Mouse (Mus musculus) forebrain, embryonic 13.5 days (tissue): ENCODE data around the gene Tgif2. TPM values are rescaled to one million over a fixed set of nuclear protein-coding genes. Genes with fewer than 3 reads are reported as not detected.
"Not testable (repeated sequence)": the region's sequence is repeated elsewhere in the genome, so short reads cannot be mapped to it uniquely, and the experiment has no call there.

Experiments used
- ATAC-seq: fragments of 200-750 bp; cut with Nextera tagmentation; 2 replicates; pipeline ENCODE4 v1.8.0; 2017
- H3K27ac ChIP-seq: fragments of 300-500 bp; sonication (generic); 2 replicates; pipeline ENCODE4 v1.5.1; 2015; ENCODE audit warnings: inconsistent platforms, mild to moderate bottlenecking, moderate library complexity
- H3K27me3 ChIP-seq: fragments of 300-500 bp; sonication (generic); 2 replicates; pipeline ENCODE4 v1.6.1; 2015; ENCODE audit warnings: mild to moderate bottlenecking, inconsistent platforms
- H3K36me3 ChIP-seq: fragments of 300-500 bp; sonication (generic); 2 replicates; pipeline ENCODE4 v1.6.1; 2015; ENCODE audit warnings: mild to moderate bottlenecking, inconsistent platforms; ENCODE audit not compliant: poor library complexity, severe bottlenecking
- H3K4me1 ChIP-seq: fragments of 300-500 bp; sonication (generic); 2 replicates; pipeline ENCODE4 v1.6.1; 2015; ENCODE audit warnings: inconsistent platforms
- H3K4me2 ChIP-seq: fragments of 300-500 bp; sonication (generic); 2 replicates; pipeline ENCODE4 v1.6.1; 2015; ENCODE audit warnings: inconsistent platforms, mild to moderate bottlenecking, moderate library complexity
- H3K4me3 ChIP-seq: fragments of 300-500 bp; sonication (generic); 2 replicates; pipeline ENCODE4 v1.5.1; 2015; ENCODE audit warnings: mild to moderate bottlenecking, inconsistent platforms
- H3K9ac ChIP-seq: fragments of 300-500 bp; sonication (generic); 2 replicates; pipeline ENCODE4 v1.6.1; 2015; ENCODE audit warnings: mild to moderate bottlenecking, inconsistent platforms
- H3K9me3 ChIP-seq: fragments of 300-500 bp; sonication (generic); replicated peaks from 2 replicates; pipeline ENCODE4 v1.6.1; 2016; ENCODE audit warnings: inconsistent platforms
- WGBS: fragments of 180-500 bp; shearing (Covaris S2); methylation state at CpG from one replicate; pipeline ENCODE4 v1.1.7; 2015; 5-methylcytosine and 5-hydroxymethylcytosine counted together
- polyA plus RNA-seq: library from polyadenylated mRNA; unstranded; fragments of >200 nt; fragmentation: Nextera tagmentation; extraction: Ambion mirVana; gene quantifications from 2 replicates; pipeline ENCODE4 v1.2.1, GENCODE M21; 2015

Gene Tgif2
- polyA plus RNA-seq, 1 experiment from 2014 or later, result 63.3 TPM

GRCm38 (mm10) chr2:156815412-156815811 lies 24.4 kb upstream of the Tgif2 start:
- 63% methylated on average over 3 of the region's 3 CpGs for WGBS
- H3K27me3 ChIP-seq, result no peaks in the 10 kb centered on the region
- ATAC-seq, result no peak
- no peak overlapping the region for H3K4me2 ChIP-seq
- no peak overlapping the region for H3K27ac ChIP-seq
- H3K9me3 ChIP-seq, result no peaks in the 10 kb centered on the region
- H3K9ac ChIP-seq, result no peak overlapping the region
- peaks cover 5% of the 10 kb centered on the region; the same call in 1 of the 2 replicates for H3K4me1 ChIP-seq
- no peaks in the 10 kb centered on the region for H3K36me3 ChIP-seq
- no peak overlapping the region for H3K4me3 ChIP-seq

GRCm38 (mm10) chr2:156816116-156816515 lies 23.7 kb upstream of the Tgif2 start:
- Histone ChIP-seq H3K9me3 (no peaks in the 10 kb centered on the region), H3K4me3 (no peak overlapping the region), H3K27ac (no peak overlapping the region), H3K9ac (no peak overlapping the region), H3K36me3 (no peaks in the 10 kb centered on the region), H3K4me1 (peaks cover 5% of the 10 kb centered on the region; the same call in 1 of the 2 replicates), H3K27me3 (no peaks in the 10 kb centered on the region), H3K4me2 (no peak overlapping the region)
- no peak for ATAC-seq
- WGBS, result 68% methylated on average over 1 of the region's 1 CpGs

- not testable (repeated sequence) for H3K9me3 ChIP-seq, H3K4me3 ChIP-seq, H3K4me1 ChIP-seq, H3K36me3 ChIP-seq, ATAC-seq, H3K27me3 ChIP-seq, H3K27ac ChIP-seq, H3K4me2 ChIP-seq, H3K9ac ChIP-seq
- WGBS, result 85% methylated on average over 6 of the region's 6 CpGs
These were observed 14.7 kb upstream of the Tgif2 start for GRCm38 (mm10) chr2:156825128-156825527.

- Histone ChIP-seq H3K9ac (no peak overlapping the region), H3K4me1 (peaks cover 10% of the 10 kb centered on the region), H3K9me3 (no peaks in the 10 kb centered on the region), H3K36me3 (peaks cover 51% of the 10 kb centered on the region), H3K27me3 (no peaks in the 10 kb centered on the region), H3K27ac (no peak overlapping the region), H3K4me2 (no peak overlapping the region), H3K4me3 (no peak overlapping the region)
- 98% methylated on average over 11 of the region's 11 CpGs for WGBS
- ATAC-seq, result no peak
These were observed 5.5 kb upstream of the Tgif2 start for GRCm38 (mm10) chr2:156834336-156834735.

DNA sequence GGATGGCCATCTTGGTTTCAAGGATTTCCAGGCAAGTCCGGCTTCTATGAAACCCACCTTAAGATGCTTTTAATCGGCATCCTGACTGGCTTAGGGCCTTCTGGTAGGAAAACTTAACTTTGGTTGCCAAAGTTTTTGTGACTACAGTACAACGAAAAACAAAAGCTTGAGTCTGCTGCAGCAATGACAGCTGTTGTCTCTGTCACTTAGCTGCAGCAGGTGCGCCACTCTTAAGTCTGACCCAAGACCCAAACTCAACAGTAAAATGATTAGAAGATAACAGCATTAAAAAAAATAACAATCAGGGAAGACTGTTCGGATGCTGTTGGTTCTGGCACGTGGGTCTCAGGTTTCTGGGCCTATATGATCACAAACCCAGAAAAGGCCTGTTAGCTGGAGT lies 968 bp upstream of the Tgif2 start:
- Histone ChIP-seq H3K4me2 (peak overlapping the region; percentile 83), H3K36me3 (peaks cover 19% of the 10 kb centered on the region), H3K9me3 (no peaks in the 10 kb centered on the region), H3K9ac (no peak overlapping the region; the same call in 1 of the 2 replicates), H3K4me1 (peaks cover 44% of the 10 kb centered on the region), H3K27me3 (no peaks in the 10 kb centered on the region), H3K4me3 (peak overlapping the region; percentile 57), H3K27ac (peak overlapping the region; percentile 82; the same call in 1 of the 2 replicates)
- WGBS, result 59% methylated on average over 6 of the region's 6 CpGs
- ATAC-seq, result no peak

- Histone ChIP-seq H3K4me1 (peaks cover 60% of the 10 kb centered on the region), H3K27me3 (no peaks in the 10 kb centered on the region), H3K9ac (peak overlapping the region; percentile 76), H3K27ac (peak overlapping the region; percentile 82), H3K4me2 (peak overlapping the region; percentile 83), H3K9me3 (no peaks in the 10 kb centered on the region), H3K36me3 (peaks cover 14% of the 10 kb centered on the region; the same call in 1 of the 2 replicates), H3K4me3 (peak overlapping the region; percentile 57)
- peak; percentile 37 for ATAC-seq
- under 1% methylated on average over 58 of the region's 79 CpGs for WGBS
These were observed 657 bp downstream of the Tgif2 start for GRCm38 (mm10) chr2:156840301-156841027.

DNA sequence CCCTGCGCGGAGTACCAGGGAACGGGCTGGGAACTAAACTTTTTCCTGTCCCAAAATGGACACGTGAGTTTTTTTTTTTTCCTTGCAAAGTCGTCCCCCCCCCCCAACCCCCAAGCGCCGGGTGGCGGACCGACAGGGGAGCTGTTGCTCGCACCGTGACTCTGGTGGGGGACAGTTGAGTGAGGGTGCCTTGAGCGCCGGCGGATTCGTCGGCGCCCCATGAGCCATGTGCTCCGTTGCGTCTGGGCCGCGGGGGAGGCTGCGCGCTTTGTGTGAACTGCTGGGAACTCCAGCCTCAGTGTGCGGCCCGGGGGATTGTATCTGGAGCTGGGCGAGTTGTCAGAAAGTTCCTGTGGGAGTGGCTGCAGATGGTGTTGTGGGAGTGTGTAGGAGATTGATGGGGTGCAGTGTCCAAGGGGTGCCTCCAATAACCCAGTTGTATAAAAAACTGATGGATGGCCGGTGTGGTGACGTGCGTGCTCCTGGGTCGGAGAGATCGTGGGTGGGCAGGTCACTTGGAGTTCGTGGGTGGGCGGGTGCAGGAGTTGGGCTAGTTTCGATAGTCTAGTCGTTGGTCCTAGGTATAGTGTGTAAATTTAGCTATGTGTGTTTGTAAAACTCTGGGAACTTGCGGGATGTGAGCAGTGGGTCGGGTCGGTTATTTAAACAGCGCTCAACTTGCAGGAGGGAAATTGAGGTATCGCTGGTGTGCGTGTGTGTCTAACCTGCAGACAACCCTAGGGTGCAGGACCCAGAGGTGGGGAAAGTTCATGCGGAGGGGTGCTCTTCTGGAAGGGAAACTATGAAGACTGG lies 1.4 kb downstream of the Tgif2 start:
- under 1% methylated on average over 36 of the region's 42 CpGs for WGBS
- no peaks in the 10 kb centered on the region for H3K27me3 ChIP-seq

DNA sequence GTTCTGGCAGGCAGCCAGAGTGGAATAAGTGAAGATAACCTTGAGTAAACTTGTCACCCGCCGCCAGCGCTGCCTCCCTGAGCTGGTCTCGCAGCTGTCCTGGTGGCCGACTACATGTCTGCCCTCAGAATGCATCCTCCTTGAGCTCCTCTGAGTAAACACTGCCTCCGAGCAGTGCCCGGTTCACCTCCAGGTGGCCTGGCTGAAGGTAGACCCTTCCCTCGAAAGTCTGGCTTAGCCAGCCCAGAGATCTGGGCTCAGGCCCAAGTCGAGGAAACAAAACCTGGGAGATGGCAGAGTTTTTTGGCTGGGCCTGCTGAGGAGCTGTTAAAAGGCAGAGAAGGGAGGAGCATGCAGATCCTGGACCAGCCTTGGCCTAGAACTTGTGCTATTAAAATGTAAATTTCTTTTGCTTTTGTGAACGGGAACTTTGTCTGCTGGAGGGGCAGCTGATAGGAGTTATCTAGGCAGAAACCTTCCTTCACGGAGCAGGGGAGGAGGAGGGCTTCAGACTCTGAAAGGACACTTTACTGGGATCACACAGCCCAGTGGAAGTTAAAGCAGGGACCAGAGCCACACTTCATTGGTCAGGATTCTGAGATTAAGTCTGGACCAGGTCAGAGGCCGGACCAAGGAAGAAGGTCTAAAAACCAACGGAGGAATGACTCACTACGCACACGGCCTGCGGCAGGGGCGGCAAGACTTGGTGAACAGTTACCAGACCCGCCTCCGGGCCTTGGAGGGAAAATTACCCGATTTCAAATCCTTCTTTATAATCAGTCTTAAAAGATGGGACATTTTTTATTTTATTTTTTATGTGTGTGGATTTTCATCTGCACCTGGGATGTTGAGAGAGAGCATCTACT lies 2.3 kb downstream of the Tgif2 start:
- ATAC-seq, result peak; percentile 33
- Histone ChIP-seq H3K27ac (peak overlapping the region; percentile 82), H3K27me3 (no peaks in the 10 kb centered on the region), H3K4me3 (peak overlapping the region; percentile 57), H3K4me2 (peak overlapping the region; percentile 83), H3K4me1 (peaks cover 65% of the 10 kb centered on the region), H3K9ac (peak overlapping the region; percentile 76), H3K9me3 (no peaks in the 10 kb centered on the region), H3K36me3 (peaks cover 24% of the 10 kb centered on the region)
- WGBS, result 2% methylated on average over 20 of the region's 20 CpGs

More for the DNA sequence above, 1.4 kb downstream of the Tgif2 start:
- H3K9ac ChIP-seq, result peak overlapping the region; percentile 76
- H3K4me3 ChIP-seq, result peak overlapping the region; percentile 57
- peaks cover 65% of the 10 kb centered on the region for H3K4me1 ChIP-seq
- H3K9me3 ChIP-seq, result no peaks in the 10 kb centered on the region
- peak overlapping the region; percentile 83 for H3K4me2 ChIP-seq
- ATAC-seq, result peak; percentile 22
- peaks cover 20% of the 10 kb centered on the region for H3K36me3 ChIP-seq
- peak overlapping the region; percentile 82 for H3K27ac ChIP-seq

GRCm38 (mm10) chr2:156842711-156843110 lies 2.9 kb downstream of the Tgif2 start:
- H3K9ac ChIP-seq, result peak overlapping the region; percentile 76
- ATAC-seq, result no peak
- WGBS, result 8% methylated on average over 11 of the region's 11 CpGs

GRCm38 (mm10) chr2:156843331-156843730 lies 3.5 kb downstream of the Tgif2 start:
- WGBS, result 59% methylated on average over 10 of the region's 10 CpGs

More at GRCm38 (mm10) chr2:156842711-156843110, 2.9 kb downstream of the Tgif2 start:
- peak overlapping the region; percentile 57 for H3K4me3 ChIP-seq
- H3K36me3 ChIP-seq, result peaks cover 30% of the 10 kb centered on the region
- H3K4me2 ChIP-seq, result peak overlapping the region; percentile 83
- no peaks in the 10 kb centered on the region for H3K9me3 ChIP-seq
- H3K27me3 ChIP-seq, result no peaks in the 10 kb centered on the region
- H3K27ac ChIP-seq, result peak overlapping the region; percentile 82
- peaks cover 65% of the 10 kb centered on the region for H3K4me1 ChIP-seq

GRCm38 (mm10) chr2:156844715-156845114 lies 4.9 kb downstream of the Tgif2 start:
- Histone ChIP-seq H3K9ac (peak overlapping the region; percentile 37; the same call in 1 of the 2 replicates), H3K27ac (peak overlapping the region; percentile 63), H3K4me2 (peak overlapping the region; percentile 24), H3K4me1 (peaks cover 51% of the 10 kb centered on the region), H3K4me3 (no peak overlapping the region), H3K9me3 (no peaks in the 10 kb centered on the region), H3K27me3 (no peaks in the 10 kb centered on the region), H3K36me3 (peaks cover 50% of the 10 kb centered on the region)
- 40% methylated on average over 10 of the region's 10 CpGs for WGBS
- ATAC-seq, result no peak

More at GRCm38 (mm10) chr2:156843331-156843730, 3.5 kb downstream of the Tgif2 start:
- no peak overlapping the region for H3K27ac ChIP-seq
- ATAC-seq, result no peak
- 0 out of 2 replicates have a peak overlapping the region, but pooled peaks have one; percentile 0 for H3K9ac ChIP-seq
- H3K27me3 ChIP-seq, result no peaks in the 10 kb centered on the region
- peaks cover 64% of the 10 kb centered on the region for H3K4me1 ChIP-seq
- peaks cover 36% of the 10 kb centered on the region for H3K36me3 ChIP-seq
- H3K4me2 ChIP-seq, result peak overlapping the region; percentile 83
- no peaks in the 10 kb centered on the region for H3K9me3 ChIP-seq
- peak overlapping the region; percentile 57 for H3K4me3 ChIP-seq
